ENCODE assay signal across 8 mouse cellular contexts in genomic region chr11:107027431-107028274, GRCm38 (mm10). TPM values are rescaled to one million over a fixed set of nuclear protein-coding genes. Genes with fewer than 3 reads are reported as not detected.
A peak's percentile ranks its signal among the peaks of the same experiment; 100 is the strongest.
DNase-seq lines count a peak whose midpoint lies in the region; ATAC-seq lines count a peak whose summit lies in the region.

No protein-coding gene starts in this region.

- H3K4me1 ChIP-seq in hindbrain, embryonic 11.5 days (replicated peaks; ENCODE audit: control insufficient read depth, insufficient read depth, low read length): peaks cover 7% of the 10 kb centered on the region; the same call in 1 of the 2 replicates

- peak overlapping the region; percentile 72 for H3K4me2 ChIP-seq in hindbrain, embryonic 11.5 days (replicated peaks; ENCODE audit: low read depth, low read length)

- no peaks in the 10 kb centered on the region for H3K9me3 ChIP-seq in hindbrain, embryonic 11.5 days (ENCODE audit: control insufficient read depth, low read length)

- H3K4me3 ChIP-seq in hindbrain, embryonic 11.5 days (ENCODE audit: low read depth, low read length): peak overlapping the region; percentile 60

- peak; percentile 87 for DNase-seq in T-cell, adult 2 months (ENCODE audit: low spot score)
- peak; percentile 92 for DNase-seq in cerebellum, adult 9-11 months
- peak; percentile 57 to 86 for DNase-seq in frontal cortex, adult 2 months (ENCODE audit: extremely low spot score in 1 of 2, low spot score in 1 of 2)
- peak; percentile 95 for DNase-seq in hindbrain, embryonic 11.5 days (ENCODE audit: low spot score)
- peak; percentile 84 to 85 for DNase-seq in layer of hippocampus, postnatal 36 days
- peak; percentile 89 for DNase-seq in lung, postnatal 36 days
- DNase-seq in right cerebral cortex, adult 18-20 months: peak; percentile 91
- DNase-seq in urinary bladder, postnatal 14 days (ENCODE audit: low spot score): peak; percentile 85

- ATAC-seq in hindbrain, embryonic 11.5 days (ENCODE audit: low FRiP score): peak; percentile 89

- 3% methylated on average over 39 of the region's 107 CpGs for WGBS in hindbrain, embryonic 11.5 days

- H3K27ac ChIP-seq in hindbrain, embryonic 11.5 days (ENCODE audit: low read depth, low read length): peak overlapping the region; percentile 73

- no peaks in the 10 kb centered on the region for H3K36me3 ChIP-seq in hindbrain, embryonic 11.5 days (ENCODE audit: control insufficient read depth, insufficient read depth, low read length)

- H3K27me3 ChIP-seq in hindbrain, embryonic 11.5 days (ENCODE audit: control insufficient read depth, insufficient read depth, low read length): no peaks in the 10 kb centered on the region

- peak overlapping the region; percentile 70 for H3K9ac ChIP-seq in hindbrain, embryonic 11.5 days (ENCODE audit: low read depth, low read length)

RNA-seq across cellular contexts. Expression of gene 1810010H24Rik, which starts 2.2 kb away (rescaled TPM):
- 5.9 and 6.2 TPM in 2 replicates for polyA plus RNA-seq in frontal cortex, adult 2 months (2012; rRNA removed)
- 2.7 and 3.3 TPM in 2 replicates for polyA plus RNA-seq in hindbrain, embryonic 11.5 days (2014; fragmentation: Nextera tagmentation; extraction: Ambion mirVana)
- total RNA-seq in layer of hippocampus, postnatal 36 days (2021): 1 to 10 TPM; 2.6 to 3.4 TPM

RNA-seq across cellular contexts. Expression of gene Kpna2, which starts 28.3 kb away (rescaled TPM):
- polyA plus RNA-seq in frontal cortex, adult 2 months (2012; rRNA removed): 29.8 and 30.9 TPM in 2 replicates
- 581 and 643 TPM in 2 replicates for polyA plus RNA-seq in hindbrain, embryonic 11.5 days (2014; fragmentation: Nextera tagmentation; extraction: Ambion mirVana)
- total RNA-seq in layer of hippocampus, postnatal 36 days (2021): 10 to 100 TPM; 21.5 to 25.2 TPM

Comparison
In these comparisons a context has a peak if more than half of its experiments do, and no peak if none do; other contexts are left out.
1. Peak in every context shown above with its lines: DNase-seq, ATAC-seq, H3K4me3 ChIP-seq and H3K27ac ChIP-seq.
2. RNA of gene Kpna2, which starts 28.3 kb away (polyA plus RNA-seq): 581 to 643 TPM in hindbrain, embryonic 11.5 days; 29.8 to 30.9 TPM in frontal cortex, adult 2 months; every median in the first group is over 10 times any median in the second.